Mouse (Mus musculus) cerebellum, adult 2 months (tissue): ENCODE results near the gene Hoxd11.

Experiments used
- CTCF ChIP-seq: fragments of 200-500 bp; IDR thresholded peaks from 2 replicates; pipeline ENCODE4 v1.5.1; 2011; ENCODE audit warnings: low read depth, mild to moderate bottlenecking, control low read depth, low read length, moderate library complexity, borderline replicate concordance; ENCODE audit not compliant: insufficient read depth
- POLR2A ChIP-seq: fragments of 200-500 bp; IDR thresholded peaks from 2 replicates; pipeline ENCODE4 v1.6.1; 2011; ENCODE audit warnings: low read length, control low read depth, borderline replicate concordance; ENCODE audit not compliant: insufficient read depth

- TF ChIP-seq CTCF (no peak), POLR2A (no peak)
These were observed 55.1 kb downstream of the Hoxd11 start for GRCm38 (mm10) chr2:74734451-74734850.
